Mouse (Mus musculus): Measurements from ENCODE around the gene Picalm.

- TF ChIP-seq POLR2A (IDR thresholded peaks at IDR 0.05; ENCODE audit: low read depth, low read length) (no peak), CTCF (conservative IDR thresholded peaks at IDR 0.05; ENCODE audit: insufficient read depth, insufficient read length, low read depth, low read length) (no peak)
These were observed 34.1 kb upstream of the Picalm start for GRCm38 (mm10) chr7:90095766-90096372.
